Mouse (Mus musculus) brain, embryonic 14.5 days (tissue): ENCODE measurements around the gene Pdzd2.

Experiments used
- CTCF ChIP-seq: fragments of 200-500 bp; IDR thresholded peaks from 2 replicates; pipeline ENCODE4 v1.5.1; 2012; ENCODE audit warnings: inconsistent platforms, mild to moderate bottlenecking, moderate library complexity, borderline replicate concordance; ENCODE audit not compliant: insufficient read depth, insufficient read length; ENCODE audit errors: extremely low read depth
- POLR2A ChIP-seq: fragments of 200-500 bp; IDR thresholded peaks from 2 replicates; pipeline ENCODE4 v1.6.1; 2012; ENCODE audit warnings: mild to moderate bottlenecking, inconsistent platforms, borderline replicate concordance; ENCODE audit not compliant: poor library complexity, insufficient read depth, insufficient read length, severe bottlenecking; ENCODE audit errors: extremely low read depth

- TF ChIP-seq CTCF: no peak
- TF ChIP-seq POLR2A: no peak
These were observed 186.5 kb downstream of the Pdzd2 start for GRCm38 (mm10) chr15:12553211-12553610.
